Mouse (Mus musculus) myocyte (in vitro differentiated cells): ENCODE results near the gene Klk6.

ENCODE experiments used
- E2F4 ChIP-seq: IDR thresholded peaks from one replicate; pipeline ENCODE4 v1.6.1; 2011; ENCODE audit warnings: mild to moderate bottlenecking, control low read depth, moderate library complexity; ENCODE audit not compliant: insufficient read depth
- MAX ChIP-seq: IDR thresholded peaks from one replicate; pipeline ENCODE4 v1.6.1; 2011; ENCODE audit warnings: low read depth, mild to moderate bottlenecking, control low read depth
- MYOD1 ChIP-seq, 3 experiments: IDR thresholded peaks; one replicate each; pipeline ENCODE4 v1.6.1; 2011; ENCODE audit warnings: control low read depth in 2 of 3, low read depth in 2 of 3, mild to moderate bottlenecking in 2 of 3, moderate library complexity in 1 of 3; ENCODE audit not compliant: insufficient read length in 2 of 3, control insufficient read depth in 1 of 3
- POLR2A ChIP-seq: IDR thresholded peaks from one replicate; pipeline ENCODE4 v1.6.1; 2011; ENCODE audit warnings: low read depth, mild to moderate bottlenecking, control low read depth, moderate library complexity; ENCODE audit not compliant: insufficient read length
- POLR2AphosphoS2 ChIP-seq: IDR thresholded peaks from one replicate; pipeline ENCODE4 v1.6.1; 2011; ENCODE audit warnings: low read depth, control low read depth; ENCODE audit not compliant: insufficient read length
- USF1 ChIP-seq: IDR thresholded peaks from one replicate; pipeline ENCODE4 v1.6.1; 2011; ENCODE audit warnings: low read depth, mild to moderate bottlenecking, control low read depth, moderate library complexity

DNA sequence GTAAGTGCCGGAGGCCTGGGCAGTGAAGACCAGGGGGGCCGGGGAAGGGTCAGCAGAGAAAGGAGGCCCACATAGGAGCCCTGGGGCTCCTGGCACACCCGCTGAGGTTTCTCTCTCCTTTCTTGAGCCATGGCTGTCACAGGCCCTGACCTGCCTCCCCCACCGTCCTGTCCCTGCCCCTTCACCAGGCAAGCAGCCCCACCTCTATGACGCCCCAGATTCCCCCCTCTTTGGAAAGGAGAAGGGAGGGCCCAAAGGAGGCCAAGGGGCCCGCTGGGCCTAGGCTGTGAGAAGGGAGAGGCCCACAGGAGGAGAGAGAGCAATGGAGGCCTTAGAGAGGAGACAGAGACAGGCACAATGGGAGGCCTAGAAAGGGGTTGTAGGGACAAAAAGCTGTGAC, 49.5 kb upstream of the Klk6 start:
- no peak for TF ChIP-seq POLR2A
- no peak for TF ChIP-seq MAX
- TF ChIP-seq POLR2AphosphoS2: no peak
- TF ChIP-seq E2F4: no peak
- TF ChIP-seq USF1: no peak
- no peak for TF ChIP-seq MYOD1 (IDR thresholded peaks at IDR 0.05; ENCODE audit: control insufficient read depth in 1 of 3, insufficient read length in 2 of 3, low read depth in 2 of 3)
